Mouse (Mus musculus) kidney, adult 2 months (tissue): ENCODE data around the gene Zpbp2.

Experiments used
- CTCF ChIP-seq: fragments of 200-500 bp; conservative IDR thresholded peaks from 2 replicates; pipeline ENCODE4 v1.5.1; 2011; ENCODE audit warnings: low read depth, mild to moderate bottlenecking, control low read depth, low read length, moderate library complexity, mixed read lengths; ENCODE audit not compliant: insufficient read depth, insufficient read length
- POLR2A ChIP-seq: fragments of 200-500 bp; IDR thresholded peaks from one replicate; pipeline ENCODE4 v1.6.1; 2011; ENCODE audit warnings: low read depth, low read length, control low read depth

DNA sequence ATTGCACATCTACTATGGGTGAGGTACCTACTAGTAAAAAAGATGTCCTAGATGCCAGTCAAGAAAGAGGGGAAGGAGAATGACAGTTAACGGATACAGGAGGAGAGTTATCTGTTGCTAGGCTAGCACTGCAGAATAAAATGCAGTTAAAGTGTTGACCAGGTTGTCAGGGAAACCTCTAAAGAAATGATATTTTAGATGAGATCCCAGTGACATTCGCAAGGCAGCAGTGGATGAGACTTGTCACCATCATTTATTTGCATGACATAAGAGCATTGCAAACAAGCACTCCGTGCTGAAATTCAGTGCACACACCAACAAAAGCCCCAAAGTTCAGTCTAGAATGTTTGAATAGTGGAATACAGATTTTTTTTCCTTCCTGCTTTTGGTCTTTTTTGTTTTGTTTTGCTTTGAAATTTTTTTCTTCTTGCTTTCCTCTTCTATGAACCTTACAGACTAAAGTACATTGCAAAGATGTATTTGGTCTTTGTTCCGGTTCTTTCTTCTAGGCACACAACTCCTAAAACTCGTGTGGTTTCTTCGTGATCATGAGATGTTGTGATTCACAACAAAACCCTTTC, 37.5 kb upstream of the Zpbp2 start:
- no peak for TF ChIP-seq CTCF
- no peak for TF ChIP-seq POLR2A
